Mouse (Mus musculus): ENCODE measurements around the gene Gm20458. TPM values are rescaled to one million over a fixed set of nuclear protein-coding genes. Genes with fewer than 3 reads are reported as not detected.

Gm20458 gene
- polyA plus RNA-seq, 1 experiment from 2014 or later, result 13.5 TPM

DNA sequence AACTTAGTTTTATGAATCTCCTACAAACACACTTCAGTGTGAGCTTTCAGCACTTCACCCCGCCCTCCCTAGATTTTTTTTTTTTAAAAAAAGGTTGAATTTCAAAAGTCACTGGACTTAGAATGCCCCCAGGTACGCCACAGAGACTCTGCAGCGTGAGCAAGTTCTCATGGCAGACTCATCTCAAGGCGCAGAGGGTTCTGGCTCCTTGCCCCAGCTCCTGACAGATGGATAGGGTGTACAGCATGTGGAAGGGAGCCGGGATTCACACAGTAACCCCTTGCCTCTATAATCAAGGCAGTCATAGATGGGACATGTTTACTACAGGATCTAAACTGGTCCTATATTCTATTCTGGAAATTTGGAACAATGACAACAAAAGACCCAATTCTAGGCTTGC, 35.4 kb upstream of the Gm20458 start:
- Histone ChIP-seq H3K27ac (no peak overlapping the region), H3K9me3 (replicated peaks) (no peaks in the 10 kb centered on the region), H3K4me2 (no peak overlapping the region), H3K4me3 (no peak overlapping the region), H3K36me3 (peaks cover 10% of the 10 kb centered on the region), H3K9ac (no peak overlapping the region), H3K27me3 (no peaks in the 10 kb centered on the region), H3K4me1 (replicated peaks) (peaks cover under 1% of the 10 kb centered on the region)
- no peak for ATAC-seq (replicated peaks; ENCODE audit: insufficient number of reproducible peaks, insufficient read depth, low FRiP score, low read depth)
- WGBS, result 81% methylated on average over 5 of the region's 5 CpGs

DNA sequence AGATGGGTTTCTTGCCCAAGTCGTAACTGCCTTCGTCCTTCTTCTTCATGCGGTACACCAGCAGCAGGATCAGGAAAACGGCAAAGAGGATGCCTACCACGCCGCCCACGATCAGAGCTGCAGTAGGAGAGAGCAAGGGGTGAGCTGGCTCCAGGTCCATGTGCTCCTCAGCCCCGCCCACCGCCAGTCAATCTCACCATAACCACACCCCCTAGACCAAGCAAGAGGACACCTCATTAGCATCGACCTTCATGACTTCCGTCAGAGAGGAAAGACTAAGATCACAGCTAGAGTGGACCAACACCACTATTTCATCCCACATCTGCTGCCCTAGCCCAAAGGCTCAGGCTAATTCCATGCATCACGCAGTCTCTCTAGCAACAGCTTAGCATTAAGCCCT, 34.6 kb upstream of the Gm20458 start:
- no peak overlapping the region for H3K4me3 ChIP-seq
- H3K9me3 ChIP-seq (replicated peaks), result no peaks in the 10 kb centered on the region
- peaks cover 10% of the 10 kb centered on the region for H3K36me3 ChIP-seq
- WGBS, result 24% methylated on average over 12 of the region's 12 CpGs
- no peak overlapping the region for H3K9ac ChIP-seq
- H3K4me1 ChIP-seq (replicated peaks), result peaks cover 8% of the 10 kb centered on the region
- no peak overlapping the region for H3K27ac ChIP-seq
- H3K4me2 ChIP-seq, result no peak overlapping the region
- no peak for ATAC-seq (replicated peaks; ENCODE audit: insufficient number of reproducible peaks, insufficient read depth, low FRiP score, low read depth)
- no peaks in the 10 kb centered on the region for H3K27me3 ChIP-seq

DNA sequence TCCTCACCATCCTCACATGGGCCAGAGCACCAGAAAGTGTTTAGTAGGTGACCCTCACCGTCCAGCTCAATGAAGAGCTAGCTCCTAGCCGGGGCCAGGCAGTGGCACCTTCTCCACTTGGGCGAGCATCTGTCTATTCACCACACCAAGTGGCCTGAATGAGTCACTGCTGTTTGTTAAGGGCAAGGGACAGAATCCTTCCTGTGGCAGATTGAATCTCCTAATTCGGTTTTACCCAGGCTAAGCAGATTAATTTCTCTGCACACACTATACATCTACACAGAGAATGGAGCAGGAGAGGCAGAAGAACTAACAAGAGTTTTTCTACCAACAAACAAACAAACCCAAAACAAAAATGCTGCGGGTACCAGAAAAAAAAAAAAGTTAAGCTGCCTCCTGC, 33.8 kb upstream of the Gm20458 start:
- H3K27ac ChIP-seq, result no peak overlapping the region
- no peak for ATAC-seq (replicated peaks; ENCODE audit: insufficient number of reproducible peaks, insufficient read depth, low FRiP score, low read depth)
- H3K9ac ChIP-seq, result no peak overlapping the region
- H3K4me2 ChIP-seq, result no peak overlapping the region
- H3K4me3 ChIP-seq, result no peak overlapping the region
- H3K36me3 ChIP-seq, result peaks cover 10% of the 10 kb centered on the region
- WGBS, result 74% methylated on average over 5 of the region's 5 CpGs
- H3K27me3 ChIP-seq, result no peaks in the 10 kb centered on the region
- H3K9me3 ChIP-seq (replicated peaks), result no peaks in the 10 kb centered on the region
- peaks cover 14% of the 10 kb centered on the region for H3K4me1 ChIP-seq (replicated peaks)

DNA sequence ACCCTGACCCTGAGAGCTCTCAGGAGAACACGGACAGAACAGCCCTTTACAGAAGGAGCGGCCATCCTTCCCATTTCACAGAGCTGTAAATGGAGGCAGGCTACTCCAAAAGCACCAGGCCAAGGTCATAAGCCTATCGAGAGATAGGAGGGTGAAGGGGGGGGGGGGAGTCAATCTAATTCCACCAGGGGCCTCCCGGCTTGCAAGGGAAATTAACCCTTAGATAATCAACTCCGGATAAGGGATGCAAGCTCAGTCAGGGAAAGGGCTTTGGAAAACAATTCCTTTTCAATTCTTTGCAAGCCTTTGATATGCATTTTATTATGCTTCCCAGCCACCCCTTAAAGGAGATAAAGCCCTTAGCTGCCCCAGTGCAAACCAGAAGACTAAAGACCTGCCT, 32.3 kb upstream of the Gm20458 start:
- Histone ChIP-seq H3K36me3 (peaks cover 10% of the 10 kb centered on the region), H3K4me1 (replicated peaks) (peaks cover 29% of the 10 kb centered on the region)
- 43% methylated on average over 5 of the region's 5 CpGs for WGBS

DNA sequence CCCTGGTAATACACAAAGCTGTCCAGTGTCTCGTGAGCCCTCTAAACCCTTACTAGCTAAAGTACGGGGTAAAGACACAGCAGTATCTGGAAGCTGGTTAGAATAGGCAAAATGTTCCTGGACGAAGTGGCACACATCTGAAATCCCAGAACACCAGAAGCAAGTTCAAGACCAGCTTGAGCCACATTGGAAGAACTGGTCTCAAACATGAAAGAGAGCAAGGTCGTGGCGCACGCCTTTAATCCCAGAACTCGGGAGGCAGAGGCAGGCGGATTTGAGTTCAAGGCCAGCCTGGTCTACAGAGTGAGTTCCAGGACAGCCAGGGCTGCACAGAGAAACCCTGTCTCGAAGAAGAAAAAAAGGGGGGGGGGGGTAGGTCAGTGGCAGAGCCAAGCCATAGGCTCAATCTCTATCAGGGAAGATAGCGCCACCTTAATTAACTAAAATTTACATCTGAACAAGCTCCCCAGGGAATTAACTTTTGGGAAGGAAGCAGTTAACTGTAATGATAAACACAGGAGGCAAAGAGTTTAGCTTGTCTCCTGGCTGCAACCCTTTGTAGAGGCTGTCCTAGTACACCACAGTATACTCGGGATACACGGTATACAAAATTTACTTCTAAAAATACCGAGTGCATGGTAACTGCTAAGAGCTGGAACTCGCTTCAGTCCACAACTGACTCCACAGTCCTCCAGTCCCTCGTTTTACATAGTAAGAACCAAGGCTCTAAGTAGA, 30.7 kb upstream of the Gm20458 start:
- Histone ChIP-seq H3K4me3 (no peak overlapping the region), H3K4me1 (replicated peaks) (peaks cover 33% of the 10 kb centered on the region), H3K27me3 (no peaks in the 10 kb centered on the region), H3K27ac (no peak overlapping the region), H3K36me3 (no peaks in the 10 kb centered on the region; the same call in 1 of the 2 replicates), H3K4me2 (no peak overlapping the region), H3K9ac (no peak overlapping the region), H3K9me3 (replicated peaks) (no peaks in the 10 kb centered on the region)
- WGBS, result 55% methylated on average over 15 of the region's 15 CpGs
- ATAC-seq (replicated peaks; ENCODE audit: insufficient number of reproducible peaks, insufficient read depth, low FRiP score, low read depth), result no peak

More for the DNA sequence above, 32.3 kb upstream of the Gm20458 start:
- Histone ChIP-seq H3K9me3 (replicated peaks) (no peaks in the 10 kb centered on the region), H3K4me2 (no peak overlapping the region), H3K27me3 (no peaks in the 10 kb centered on the region), H3K9ac (no peak overlapping the region), H3K27ac (no peak overlapping the region), H3K4me3 (no peak overlapping the region)
- no peak for ATAC-seq (replicated peaks; ENCODE audit: insufficient number of reproducible peaks, insufficient read depth, low FRiP score, low read depth)

DNA sequence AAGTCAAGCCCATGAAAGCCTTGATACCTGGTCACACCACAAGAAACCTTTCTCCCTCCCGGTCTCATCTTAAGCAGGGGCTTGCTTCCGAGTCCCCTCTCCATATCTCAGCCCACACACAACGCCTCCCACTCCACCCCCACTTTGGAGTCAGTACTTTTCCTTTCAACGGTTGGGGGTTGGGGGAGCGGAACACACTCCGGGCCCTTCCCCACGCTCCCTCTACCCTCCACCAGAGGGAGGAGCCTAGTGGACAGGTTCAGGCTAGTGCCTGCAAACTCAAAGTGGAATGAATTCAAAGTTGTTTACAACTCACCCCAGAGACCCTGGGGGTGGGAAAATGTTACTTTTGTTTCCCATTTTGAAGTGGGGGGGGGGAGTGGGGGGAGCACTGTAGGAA, 30.1 kb upstream of the Gm20458 start:
- 12% methylated on average over 7 of the region's 7 CpGs for WGBS
- no peaks in the 10 kb centered on the region; the same call in 1 of the 2 replicates for H3K36me3 ChIP-seq
- H3K9me3 ChIP-seq (replicated peaks), result no peaks in the 10 kb centered on the region
- no peak overlapping the region for H3K4me3 ChIP-seq
- ATAC-seq (replicated peaks; ENCODE audit: insufficient number of reproducible peaks, insufficient read depth, low FRiP score, low read depth), result no peak
- no peak overlapping the region for H3K9ac ChIP-seq
- H3K27ac ChIP-seq, result no peak overlapping the region
- 0 out of 2 replicates have a peak overlapping the region, but pooled peaks have one; percentile 3 for H3K4me2 ChIP-seq
- H3K27me3 ChIP-seq, result no peaks in the 10 kb centered on the region
- H3K4me1 ChIP-seq (replicated peaks), result peaks cover 40% of the 10 kb centered on the region

DNA sequence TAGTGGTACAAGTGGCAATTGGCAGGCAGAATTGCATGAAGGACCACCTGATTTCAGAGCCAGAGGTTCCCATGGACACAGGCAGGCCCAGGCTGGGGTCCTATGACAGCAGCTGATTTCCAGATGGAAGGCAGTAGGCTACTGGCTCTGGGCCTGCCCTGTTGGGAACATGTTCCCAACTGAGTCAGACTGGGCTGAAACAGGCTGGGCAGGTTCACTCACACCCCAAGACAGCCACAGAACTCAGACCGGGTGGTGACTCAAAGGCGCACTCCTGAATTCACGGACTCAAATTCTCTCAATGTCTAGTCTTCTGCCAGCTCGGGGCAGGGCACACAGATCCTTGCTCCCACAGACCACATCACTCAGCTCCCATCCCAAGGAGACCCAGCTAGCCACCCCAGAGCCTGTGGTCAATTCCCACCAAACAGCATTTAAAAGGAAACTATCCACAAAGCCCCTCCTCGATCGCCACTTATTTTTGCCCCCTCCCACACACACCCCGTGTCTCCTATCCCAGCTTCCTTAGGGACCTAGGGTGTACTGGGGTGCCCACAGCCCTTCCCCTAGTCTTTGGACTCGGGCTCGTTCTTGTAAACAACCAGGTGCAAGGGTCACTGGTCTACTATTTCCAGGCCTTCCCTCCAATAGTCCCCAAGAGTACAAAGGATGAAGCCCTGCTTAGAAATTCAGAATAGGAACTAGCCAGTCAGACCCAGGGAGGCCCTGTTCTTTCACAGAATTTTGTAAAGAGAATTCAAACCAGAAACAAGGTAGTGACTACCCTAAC, 28.9 kb upstream of the Gm20458 start:
- H3K4me2 ChIP-seq, result no peak overlapping the region
- ATAC-seq (replicated peaks; ENCODE audit: insufficient number of reproducible peaks, insufficient read depth, low FRiP score, low read depth), result no peak
- peak overlapping the region; percentile 62 for H3K27ac ChIP-seq
- no peaks in the 10 kb centered on the region; the same call in 1 of the 2 replicates for H3K36me3 ChIP-seq
- no peaks in the 10 kb centered on the region for H3K27me3 ChIP-seq
- peaks cover 51% of the 10 kb centered on the region for H3K4me1 ChIP-seq (replicated peaks)
- 71% methylated on average over 9 of the region's 9 CpGs for WGBS
- H3K4me3 ChIP-seq, result no peak overlapping the region
- H3K9ac ChIP-seq, result no peak overlapping the region
- H3K9me3 ChIP-seq (replicated peaks), result no peaks in the 10 kb centered on the region

DNA sequence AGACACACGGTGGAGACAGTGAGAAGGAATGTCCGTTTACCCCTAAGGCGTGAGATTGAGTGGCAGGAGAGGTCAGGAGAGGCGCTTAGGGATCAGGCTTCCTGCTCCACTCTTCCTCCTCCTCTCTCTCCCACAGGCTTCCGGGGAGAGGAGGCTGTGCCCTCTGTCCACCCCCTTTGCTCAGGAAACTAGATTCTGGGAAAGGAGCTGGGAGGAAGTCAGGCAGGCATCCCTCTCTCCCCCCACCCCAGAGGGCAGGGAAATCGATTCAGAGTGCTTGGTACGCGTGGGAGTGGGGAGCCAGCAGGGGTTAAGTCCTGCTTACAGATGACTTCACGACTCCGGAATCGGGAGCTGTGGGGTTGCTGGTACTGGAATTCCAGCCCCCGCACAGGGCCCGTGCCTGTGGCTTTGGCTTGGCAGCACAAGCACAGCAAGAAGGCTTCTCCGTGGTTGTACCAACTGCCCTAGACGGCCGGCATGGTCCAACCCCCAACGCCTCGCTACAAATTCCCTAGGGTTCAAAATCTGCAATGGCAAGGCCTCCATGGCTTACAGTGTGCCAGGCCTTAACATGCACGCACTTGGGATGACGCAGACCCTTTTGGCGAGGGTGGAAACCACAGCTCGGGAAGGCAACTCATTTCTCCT, 28.1 kb upstream of the Gm20458 start:
- H3K27me3 ChIP-seq, result no peaks in the 10 kb centered on the region
- peak overlapping the region; percentile 15; the same call in 1 of the 2 replicates for H3K4me3 ChIP-seq
- peak overlapping the region; percentile 52 for H3K4me2 ChIP-seq
- 17% methylated on average over 22 of the region's 22 CpGs for WGBS
- 0 out of 2 replicates have a peak overlapping the region, but pooled peaks have one; percentile 10 for H3K9ac ChIP-seq
- H3K4me1 ChIP-seq (replicated peaks), result peaks cover 58% of the 10 kb centered on the region
- peak overlapping the region; percentile 62 for H3K27ac ChIP-seq
- no peaks in the 10 kb centered on the region; the same call in 1 of the 2 replicates for H3K36me3 ChIP-seq
- no peaks in the 10 kb centered on the region for H3K9me3 ChIP-seq (replicated peaks)
- peak; percentile 29; the same call in 1 of the 2 replicates for ATAC-seq (replicated peaks; ENCODE audit: insufficient number of reproducible peaks, insufficient read depth, low FRiP score, low read depth)

DNA sequence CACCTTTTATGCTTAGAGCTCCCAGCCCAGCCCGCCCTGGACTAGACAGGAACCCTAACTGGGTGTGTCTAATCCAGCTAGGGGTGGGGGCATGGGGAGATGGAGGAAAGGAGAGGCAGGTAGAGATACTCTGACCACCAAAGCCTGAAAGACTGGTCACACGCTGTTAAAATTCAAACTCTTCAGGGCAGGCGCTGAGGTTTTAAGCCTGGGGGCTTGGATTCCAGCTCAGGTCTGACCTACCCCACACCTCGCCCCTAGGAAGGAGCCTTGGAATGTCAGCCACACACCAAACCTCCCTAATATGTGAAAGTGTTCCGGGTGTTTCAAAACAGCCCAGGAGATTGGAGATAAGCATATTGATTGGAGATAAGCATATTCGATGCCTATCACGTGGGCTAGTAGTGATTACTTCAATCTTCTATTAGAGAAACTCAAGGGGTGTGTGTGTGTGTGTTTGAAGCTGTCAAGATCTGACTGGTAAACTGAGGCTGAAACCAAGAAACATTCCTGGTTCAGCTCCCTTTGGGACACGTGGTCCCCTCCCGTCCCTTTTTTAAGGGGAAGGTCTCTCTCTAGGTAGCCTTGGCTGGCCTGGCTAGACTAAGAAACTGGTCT, 27.4 kb upstream of the Gm20458 start:
- peak overlapping the region; percentile 52 for H3K4me2 ChIP-seq
- 0 out of 2 replicates have a peak overlapping the region, but pooled peaks have one; percentile 10 for H3K9ac ChIP-seq
- H3K9me3 ChIP-seq (replicated peaks), result no peaks in the 10 kb centered on the region
- no peak overlapping the region for H3K4me3 ChIP-seq
- H3K27ac ChIP-seq, result peak overlapping the region; percentile 62
- 76% methylated on average over 9 of the region's 9 CpGs for WGBS
- H3K36me3 ChIP-seq, result no peaks in the 10 kb centered on the region; the same call in 1 of the 2 replicates
- no peaks in the 10 kb centered on the region for H3K27me3 ChIP-seq
- peaks cover 62% of the 10 kb centered on the region for H3K4me1 ChIP-seq (replicated peaks)
- no peak for ATAC-seq (replicated peaks; ENCODE audit: insufficient number of reproducible peaks, insufficient read depth, low FRiP score, low read depth)

DNA sequence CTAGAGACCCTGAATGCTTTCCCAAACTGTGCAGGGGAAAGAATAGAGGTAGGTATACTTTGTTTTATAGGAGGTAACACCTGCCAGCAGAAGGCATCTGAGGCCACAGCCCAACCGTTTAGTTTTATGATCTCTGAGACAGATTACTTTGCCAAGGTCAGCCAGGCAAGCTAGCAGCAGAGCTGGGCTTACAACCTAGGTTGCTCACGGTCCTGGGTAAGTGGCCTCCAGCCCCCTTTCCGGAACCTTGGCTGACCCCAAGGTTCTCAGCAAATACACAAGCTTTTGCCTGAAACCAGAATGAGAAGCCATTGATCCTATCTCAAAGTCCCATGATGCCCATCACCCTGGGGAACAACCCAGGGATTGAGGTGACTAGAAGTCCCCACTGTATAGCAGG, 26.1 kb upstream of the Gm20458 start:
- Histone ChIP-seq H3K36me3 (no peaks in the 10 kb centered on the region), H3K4me1 (replicated peaks) (peaks cover 74% of the 10 kb centered on the region), H3K4me3 (no peak overlapping the region), H3K9ac (no peak overlapping the region), H3K27me3 (no peaks in the 10 kb centered on the region), H3K9me3 (replicated peaks) (no peaks in the 10 kb centered on the region), H3K4me2 (no peak overlapping the region), H3K27ac (no peak overlapping the region)
- WGBS, result 61% methylated on average over 3 of the region's 3 CpGs
- no peak for ATAC-seq (replicated peaks; ENCODE audit: insufficient number of reproducible peaks, insufficient read depth, low FRiP score, low read depth)

Measured in heart, embryonic 15.5 days (tissue).